8 mouse cellular contexts compared by ENCODE assay signal in genomic region chr9:47688297-47688696, GRCm38 (mm10).
DNase-seq lines count a peak whose midpoint lies in the region; ATAC-seq and TF ChIP-seq lines count a peak whose summit lies in the region.

No protein-coding gene starts in this region.

- no peak overlapping the region for H3K4me3 ChIP-seq in testis, adult 2 months (ENCODE audit: control insufficient read depth, low read depth, low read length)
- H3K4me3 ChIP-seq in heart, adult 2 months: no peak overlapping the region
- no peak overlapping the region for H3K4me3 ChIP-seq in stomach, postnatal 0 days (ENCODE audit: low read depth, low read length)

- H3K9ac ChIP-seq in heart, adult 2 months (ENCODE audit: low read depth, low read length): no peak overlapping the region
- H3K9ac ChIP-seq in stomach, postnatal 0 days (ENCODE audit: low read length): no peak overlapping the region

- H3K27ac ChIP-seq in testis, adult 2 months (ENCODE audit: control insufficient read depth, insufficient read depth, low read depth, low read length): peak overlapping the region; percentile 21; the same call in 1 of the 2 replicates
- no peak overlapping the region for H3K27ac ChIP-seq in heart, adult 2 months
- no peak overlapping the region for H3K27ac ChIP-seq in stomach, postnatal 0 days (replicated peaks)

- no peaks in the 10 kb centered on the region for H3K4me1 ChIP-seq in testis, adult 2 months (ENCODE audit: control insufficient read depth, insufficient read depth, low read length)
- H3K4me1 ChIP-seq in heart, adult 2 months (ENCODE audit: control insufficient read depth, insufficient read depth, low read length): no peaks in the 10 kb centered on the region; the same call in none of the 2 replicates
- no peaks in the 10 kb centered on the region for H3K4me1 ChIP-seq in stomach, postnatal 0 days (replicated peaks; ENCODE audit: control insufficient read depth, insufficient read depth)

- TF ChIP-seq POLR2A in testis, adult 2 months (IDR thresholded peaks at IDR 0.05; ENCODE audit: control insufficient read depth, low read depth, low read length): no peak
- TF ChIP-seq POLR2A in heart, adult 2 months (IDR thresholded peaks at IDR 0.05; ENCODE audit: insufficient read depth, low read depth, low read length): no peak

- no peak overlapping the region for H3K4me2 ChIP-seq in stomach, postnatal 0 days (replicated peaks; ENCODE audit: low read depth)

- H3K27me3 ChIP-seq in testis, adult 2 months (ENCODE audit: control insufficient read depth, insufficient read depth, low read length): no peaks in the 10 kb centered on the region
- H3K27me3 ChIP-seq in heart, adult 2 months (ENCODE audit: control insufficient read depth, insufficient read depth, low read length): no peaks in the 10 kb centered on the region
- no peaks in the 10 kb centered on the region for H3K27me3 ChIP-seq in stomach, postnatal 0 days (ENCODE audit: control insufficient read depth, insufficient read depth, low read length)

- WGBS in heart, adult 2 months: 17% methylated on average over 10 of the region's 10 CpGs
- WGBS in stomach, postnatal 0 days: 21% methylated on average over 10 of the region's 10 CpGs

- no peaks in the 10 kb centered on the region for H3K36me3 ChIP-seq in testis, adult 2 months (ENCODE audit: control insufficient read depth, insufficient read depth, low read length)
- H3K36me3 ChIP-seq in heart, adult 2 months (ENCODE audit: control insufficient read depth, insufficient read depth, low read length): no peaks in the 10 kb centered on the region
- no peaks in the 10 kb centered on the region for H3K36me3 ChIP-seq in stomach, postnatal 0 days (ENCODE audit: control insufficient read depth, insufficient read depth, low read length)

- TF ChIP-seq CTCF in testis, adult 2 months (IDR thresholded peaks at IDR 0.05; ENCODE audit: control insufficient read depth, insufficient read depth, insufficient replicate concordance, low read depth, low read length): no peak
- no peak for TF ChIP-seq CTCF in heart, adult 2 months (IDR thresholded peaks at IDR 0.05)
- TF ChIP-seq CTCF in stomach, postnatal 0 days (IDR thresholded peaks at IDR 0.05; ENCODE audit: low read depth): no peak

- DNase-seq in testis, postnatal 14 days (ENCODE audit: low spot score): no peak
- peak; percentile 46 to 50 for DNase-seq in heart, adult 2 months
- peak; percentile 48 to 59 for DNase-seq in kidney, postnatal 25 days
- peak; percentile 53 for DNase-seq in stomach, postnatal 0 days (ENCODE audit: low spot score)
- DNase-seq in left cerebral cortex, adult 18-20 months (ENCODE audit: low spot score in 2 of 2): no peak
- DNase-seq in thymus, adult 18-20 months: no peak
- no peak for DNase-seq in frontal cortex, postnatal 14 days (ENCODE audit: low spot score in 2 of 2)

- TF ChIP-seq EP300 in heart, adult 2 months (IDR thresholded peaks at IDR 0.05; ENCODE audit: insufficient read depth, low read depth, low read length): no peak
- no peak for TF ChIP-seq EP300 in stomach, postnatal 0 days (optimal IDR thresholded peaks at IDR 0.05)

- no peaks in the 10 kb centered on the region for H3K9me3 ChIP-seq in stomach, postnatal 0 days (ENCODE audit: control insufficient read depth, low read length)

- intact Hi-C loops in heart, adult 2 months (cut with DNase I): no loop called here

- no peaks in the 10 kb centered on the region for H3K79me2 ChIP-seq in heart, adult 2 months (replicated peaks; ENCODE audit: control insufficient read depth, insufficient read depth, low read length)

- ATAC-seq in stomach, postnatal 0 days (ENCODE audit: low FRiP score, low TSS enrichment): no peak

Comparison
In these comparisons a context has a peak if more than half of its experiments do, and no peak if none do; other contexts are left out.
1. DNase-seq: peak in heart, adult 2 months (2 of 2), kidney, postnatal 25 days (2 of 2) and stomach, postnatal 0 days (single experiment); none in testis, postnatal 14 days (single experiment), left cerebral cortex, adult 18-20 months (0 of 2), thymus, adult 18-20 months (0 of 2) and frontal cortex, postnatal 14 days (0 of 2).